Mouse (Mus musculus) liver, embryonic 12.5 days (tissue): ENCODE results near the gene Cirbp. TPM values are rescaled to one million over a fixed set of nuclear protein-coding genes. Genes with fewer than 3 reads are reported as not detected.
A peak's percentile ranks its signal among the peaks of the same experiment; 100 is the strongest.

Source experiments
- ATAC-seq: fragments of 200-750 bp; cut with Nextera tagmentation; 2 replicates; pipeline ENCODE4 v1.8.0; 2017; ENCODE audit warnings: moderate number of reproducible peaks, mild to moderate bottlenecking, moderate library complexity
- H3K27ac ChIP-seq: fragments of 300-500 bp; sonication (generic); 2 replicates; pipeline ENCODE4 v1.5.1; 2016; ENCODE audit warnings: mild to moderate bottlenecking
- H3K27me3 ChIP-seq: fragments of 300-500 bp; sonication (generic); replicated peaks from 2 replicates; pipeline ENCODE4 v1.6.1; 2016; ENCODE audit warnings: mild to moderate bottlenecking, moderate library complexity
- H3K36me3 ChIP-seq: fragments of 300-500 bp; sonication (generic); 2 replicates; pipeline ENCODE4 v1.6.1; 2016; ENCODE audit warnings: mild to moderate bottlenecking, moderate library complexity
- H3K4me1 ChIP-seq: fragments of 300-500 bp; sonication (generic); 2 replicates; pipeline ENCODE4 v1.6.1; 2016
- H3K4me2 ChIP-seq: fragments of 300-500 bp; sonication (generic); 2 replicates; pipeline ENCODE4 v1.6.1; 2016; ENCODE audit warnings: mild to moderate bottlenecking, moderate library complexity
- H3K4me3 ChIP-seq: fragments of 300-500 bp; sonication (generic); 2 replicates; pipeline ENCODE4 v1.5.1; 2016; ENCODE audit warnings: mild to moderate bottlenecking, moderate library complexity
- H3K9ac ChIP-seq: fragments of 300-500 bp; sonication (generic); 2 replicates; pipeline ENCODE4 v1.6.1; 2016; ENCODE audit warnings: mild to moderate bottlenecking, moderate library complexity
- H3K9me3 ChIP-seq: fragments of 300-500 bp; sonication (generic); replicated peaks from 2 replicates; pipeline ENCODE4 v1.6.1; 2016; ENCODE audit warnings: mild to moderate bottlenecking, moderate library complexity
- WGBS: fragments of 180-500 bp; shearing (Covaris S2); methylation state at CpG from one replicate; pipeline ENCODE4 v1.1.7; 2016; ENCODE audit not compliant: insufficient replicate concordance; 5-methylcytosine and 5-hydroxymethylcytosine counted together
- polyA plus RNA-seq: library from polyadenylated mRNA; unstranded; fragments of >200 nt; fragmentation: Nextera tagmentation; extraction: Ambion mirVana; gene quantifications from 2 replicates; pipeline ENCODE4 v1.2.1, GENCODE M21; 2016

Gene Cirbp
- polyA plus RNA-seq, 1 experiment from 2014 or later: 22.1 TPM

- Histone ChIP-seq H3K27me3 (no peaks in the 10 kb centered on the region), H3K4me1 (peaks cover 70% of the 10 kb centered on the region), H3K36me3 (peaks cover 31% of the 10 kb centered on the region), H3K4me3 (no peak overlapping the region), H3K9me3 (no peaks in the 10 kb centered on the region; the same call in 1 of the 2 replicates), H3K4me2 (no peak overlapping the region), H3K9ac (no peak overlapping the region), H3K27ac (no peak overlapping the region)
- no peak for ATAC-seq
- 94% methylated on average over 19 of the region's 19 CpGs for WGBS
These were observed 4.8 kb downstream of the Cirbp start for GRCm38 (mm10) chr10:80170601-80171021.

- Histone ChIP-seq H3K27ac (no peak overlapping the region), H3K36me3 (peaks cover 31% of the 10 kb centered on the region), H3K4me2 (no peak overlapping the region), H3K9me3 (no peaks in the 10 kb centered on the region; the same call in 1 of the 2 replicates), H3K4me1 (peaks cover 67% of the 10 kb centered on the region), H3K27me3 (no peaks in the 10 kb centered on the region), H3K4me3 (no peak overlapping the region), H3K9ac (no peak overlapping the region)
- ATAC-seq: no peak
- WGBS: 89% methylated on average over 15 of the region's 15 CpGs
These were observed 5.5 kb downstream of the Cirbp start for GRCm38 (mm10) chr10:80171252-80171651.

- peak overlapping the region; percentile 77 for H3K4me3 ChIP-seq
- peaks cover 60% of the 10 kb centered on the region for H3K4me1 ChIP-seq
- H3K36me3 ChIP-seq: peaks cover 31% of the 10 kb centered on the region
- H3K27ac ChIP-seq: peak overlapping the region; percentile 86
- 88% methylated on average over 45 of the region's 45 CpGs for WGBS
- H3K9ac ChIP-seq: peak overlapping the region; percentile 76
- peaks cover 3% of the 10 kb centered on the region; the same call in 1 of the 2 replicates for H3K27me3 ChIP-seq
- H3K4me2 ChIP-seq: peak overlapping the region; percentile 85
- no peak for ATAC-seq
- no peaks in the 10 kb centered on the region; the same call in 1 of the 2 replicates for H3K9me3 ChIP-seq
These were observed 6.2 kb downstream of the Cirbp start for GRCm38 (mm10) chr10:80171760-80172526.

GRCm38 (mm10) chr10:80172527-80173292 is 6.9 kb downstream of the Cirbp start, which contains the start of gene 1600002K03Rik:
Gene 1600002K03Rik (plus strand): TSS chr10:80172944.
- Histone ChIP-seq H3K4me3 (peak within 1 kb of the TSS; percentile 77), H3K4me2 (peak within 1 kb of the TSS; percentile 85), H3K36me3 (peaks cover 31% of the 10 kb centered on the region), H3K9me3 (no peaks in the 10 kb centered on the region; the same call in 1 of the 2 replicates), H3K4me1 (peaks cover 58% of the 10 kb centered on the region), H3K27ac (peak within 1 kb of the TSS; percentile 86), H3K27me3 (peaks cover 10% of the 10 kb centered on the region), H3K9ac (peak within 1 kb of the TSS; percentile 76)
- peak; percentile 80 for ATAC-seq
- 4% methylated on average over 34 of the region's 35 CpGs for whole genome bisulfite sequencing

- peaks cover 61% of the 10 kb centered on the region for H3K4me1 ChIP-seq
These were observed 7.6 kb downstream of the Cirbp start for GRCm38 (mm10) chr10:80173358-80173757.

GRCm38 (mm10) chr10:80173955-80174640 is 8.3 kb downstream of the Cirbp start:
- Histone ChIP-seq H3K4me2 (peak overlapping the region; percentile 85), H3K27me3 (peaks cover 24% of the 10 kb centered on the region), H3K9me3 (no peaks in the 10 kb centered on the region; the same call in 1 of the 2 replicates), H3K4me3 (no peak overlapping the region), H3K9ac (peak overlapping the region; percentile 76; the same call in 1 of the 2 replicates), H3K27ac (peak overlapping the region; percentile 22; the same call in 1 of the 2 replicates), H3K36me3 (peaks cover 31% of the 10 kb centered on the region), H3K4me1 (peaks cover 56% of the 10 kb centered on the region)
- no peak for ATAC-seq
- WGBS: 76% methylated on average over 10 of the region's 10 CpGs

More at GRCm38 (mm10) chr10:80173358-80173757, 7.6 kb downstream of the Cirbp start:
- H3K27ac ChIP-seq: peak overlapping the region; percentile 78
- peak overlapping the region; percentile 76 for H3K9ac ChIP-seq
- H3K27me3 ChIP-seq: peaks cover 17% of the 10 kb centered on the region
- H3K4me2 ChIP-seq: peak overlapping the region; percentile 85
- no peaks in the 10 kb centered on the region; the same call in 1 of the 2 replicates for H3K9me3 ChIP-seq
- ATAC-seq: no peak
- H3K36me3 ChIP-seq: peaks cover 31% of the 10 kb centered on the region
- WGBS: 4% methylated on average over 11 of the region's 11 CpGs
- peak overlapping the region; percentile 77 for H3K4me3 ChIP-seq

- no peak overlapping the region for H3K9ac ChIP-seq
- no peaks in the 10 kb centered on the region; the same call in 1 of the 2 replicates for H3K9me3 ChIP-seq
- no peak for ATAC-seq
- 32% methylated on average over 2 of the region's 2 CpGs for WGBS
- H3K4me3 ChIP-seq: no peak overlapping the region
- peaks cover 27% of the 10 kb centered on the region for H3K36me3 ChIP-seq
- peak overlapping the region; percentile 22; the same call in 1 of the 2 replicates for H3K27ac ChIP-seq
- peaks cover 57% of the 10 kb centered on the region for H3K4me1 ChIP-seq
- peaks cover 30% of the 10 kb centered on the region for H3K27me3 ChIP-seq
- no peak overlapping the region for H3K4me2 ChIP-seq
These were observed 8.9 kb downstream of the Cirbp start for GRCm38 (mm10) chr10:80174705-80175104.

- Histone ChIP-seq H3K27me3 (peaks cover 40% of the 10 kb centered on the region), H3K9me3 (no peaks in the 10 kb centered on the region; the same call in 1 of the 2 replicates), H3K4me2 (no peak overlapping the region), H3K4me3 (no peak overlapping the region), H3K36me3 (peaks cover 17% of the 10 kb centered on the region), H3K9ac (no peak overlapping the region), H3K4me1 (peaks cover 54% of the 10 kb centered on the region), H3K27ac (no peak overlapping the region)
- no peak for ATAC-seq
- 27% methylated on average over 4 of the region's 4 CpGs for WGBS
These were observed 9.9 kb downstream of the Cirbp start for GRCm38 (mm10) chr10:80175536-80176269.

GRCm38 (mm10) chr10:80176270-80176834 is 10.6 kb downstream of the Cirbp start:
- no peak overlapping the region for H3K4me2 ChIP-seq
- peaks cover 54% of the 10 kb centered on the region for H3K4me1 ChIP-seq
- 66% methylated on average over 5 of the region's 5 CpGs for WGBS
- H3K9me3 ChIP-seq: no peaks in the 10 kb centered on the region
- H3K27me3 ChIP-seq: peaks cover 47% of the 10 kb centered on the region
- no peak overlapping the region for H3K27ac ChIP-seq
- no peak for ATAC-seq
- H3K36me3 ChIP-seq: peaks cover 10% of the 10 kb centered on the region
- no peak overlapping the region for H3K9ac ChIP-seq
- no peak overlapping the region for H3K4me3 ChIP-seq

- ATAC-seq: no peak
- Histone ChIP-seq H3K9me3 (no peaks in the 10 kb centered on the region), H3K9ac (no peak overlapping the region), H3K4me2 (no peak overlapping the region), H3K4me1 (peaks cover 41% of the 10 kb centered on the region), H3K36me3 (no peaks in the 10 kb centered on the region), H3K27ac (no peak overlapping the region), H3K4me3 (no peak overlapping the region), H3K27me3 (peaks cover 60% of the 10 kb centered on the region)
- WGBS: 60% methylated on average over 7 of the region's 7 CpGs
These were observed 11.9 kb downstream of the Cirbp start for GRCm38 (mm10) chr10:80177441-80178279.
